Mouse (Mus musculus) left cerebral cortex, adult 8-10 months (tissue): ENCODE data around the gene Ccl8. TPM values are rescaled to one million over a fixed set of nuclear protein-coding genes. Genes with fewer than 3 reads are reported as not detected.

Experiments
- DNase-seq, 2 experiments: peaks; one replicate each; pipeline ENCODE4 v3.0.0; 2022; ENCODE audit warnings: low spot score in 2 of 2
- total RNA-seq, 4 experiments: library from RNA; stranded (reverse); gene quantifications; 2 replicates each; pipeline ENCODE4 v1.2.4; 2022

Gene Ccl8
- total RNA-seq, result not detected

DNA sequence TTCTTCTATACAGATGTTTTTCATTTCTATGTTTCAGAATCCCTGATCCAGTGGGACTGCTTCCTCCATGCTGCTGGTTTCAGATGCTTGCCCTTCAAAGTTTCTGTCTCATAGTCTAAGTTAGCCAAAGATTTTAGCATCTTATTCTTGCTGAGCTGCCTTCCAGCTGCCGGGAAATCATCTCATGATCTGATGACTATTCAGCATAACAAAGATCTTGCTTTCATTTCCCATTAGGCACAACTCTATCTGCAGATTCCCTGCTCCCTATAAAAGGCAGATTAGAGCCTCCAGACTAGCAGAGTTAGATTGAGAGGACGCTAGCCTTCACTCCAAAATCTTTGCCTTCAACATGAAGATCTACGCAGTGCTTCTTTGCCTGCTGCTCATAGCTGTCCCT is at the start of gene Ccl8:
Gene Ccl8, plus strand, starts transcription at position 301 of the 400 bp plus-strand sequence.
- no peak for DNase-seq

- DNase-seq, result no peak
Measured at GRCm38 (mm10) chr11:82066953-82067571, 47.9 kb upstream of the Ccl8 start.

- no peak for DNase-seq
Measured at GRCm38 (mm10) chr11:82071076-82071475, 43.9 kb upstream of the Ccl8 start.

DNA sequence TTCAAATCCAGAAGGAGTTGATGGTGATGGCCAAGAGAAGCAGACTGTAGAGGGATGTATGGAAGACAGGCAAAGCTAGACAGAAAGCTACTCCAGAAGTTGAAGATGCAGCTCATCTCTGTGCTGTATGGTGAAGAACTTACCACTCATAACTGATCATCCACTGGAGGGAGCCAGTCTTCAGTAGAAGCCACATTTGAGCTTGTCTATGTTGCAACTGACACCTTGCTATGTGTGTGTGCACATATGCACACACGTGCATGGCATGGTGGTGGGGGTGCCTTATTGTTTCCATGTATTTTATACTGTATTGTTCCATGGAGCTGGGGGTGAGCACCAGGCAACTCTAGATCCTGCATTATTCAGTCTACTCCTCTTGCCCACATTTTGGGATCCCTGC is 42.6 kb upstream of the Ccl8 start:
- DNase-seq, result no peak

- no peak for DNase-seq
Measured at GRCm38 (mm10) chr11:82072984-82073383, 42.0 kb upstream of the Ccl8 start.

DNA sequence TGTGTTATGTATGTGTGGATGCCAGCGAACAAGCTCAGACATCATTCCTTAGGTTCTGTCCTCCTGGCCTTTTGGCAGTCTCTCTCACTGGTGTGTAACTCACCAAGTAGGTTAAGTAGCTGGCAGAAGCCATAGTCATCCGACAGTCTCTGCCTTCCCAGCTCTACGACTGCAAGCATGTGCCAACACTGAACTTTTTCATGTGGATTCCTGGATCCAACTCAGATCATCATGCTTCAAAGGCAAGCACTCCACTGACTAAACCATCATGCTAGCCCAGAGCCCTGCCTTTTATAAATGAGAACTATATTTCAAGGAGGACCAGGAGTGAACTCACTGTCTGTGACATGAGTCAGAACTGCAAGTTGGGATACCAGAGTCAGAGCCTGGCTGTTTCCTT is 41.3 kb upstream of the Ccl8 start:
- DNase-seq, result no peak

- DNase-seq, result no peak
Measured at GRCm38 (mm10) chr11:82077031-82077430, 38.0 kb upstream of the Ccl8 start.

- no peak for DNase-seq
Measured at GRCm38 (mm10) chr11:82078136-82078730, 36.8 kb upstream of the Ccl8 start.

GRCm38 (mm10) chr11:82080865-82081264 is 34.1 kb upstream of the Ccl8 start:
- DNase-seq, result no peak

DNA sequence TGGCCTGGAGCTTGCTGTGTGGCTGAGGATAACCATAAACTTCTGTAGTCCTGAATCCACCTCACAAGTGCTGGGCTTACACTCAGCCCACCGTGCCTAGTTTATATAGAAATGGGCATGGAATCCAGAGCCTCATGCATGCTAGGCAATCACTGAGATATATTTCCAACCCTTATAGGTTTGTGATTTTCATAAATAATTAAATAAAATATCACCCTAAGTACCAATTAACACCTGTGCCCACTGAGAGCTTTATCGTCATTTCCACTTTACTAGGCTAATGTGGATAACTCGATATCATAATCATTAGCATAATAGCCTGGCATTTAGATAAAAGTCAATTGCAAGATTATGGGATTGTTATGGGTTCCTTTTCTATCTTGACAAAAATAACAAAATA is 30.6 kb upstream of the Ccl8 start:
- no peak for DNase-seq

DNA sequence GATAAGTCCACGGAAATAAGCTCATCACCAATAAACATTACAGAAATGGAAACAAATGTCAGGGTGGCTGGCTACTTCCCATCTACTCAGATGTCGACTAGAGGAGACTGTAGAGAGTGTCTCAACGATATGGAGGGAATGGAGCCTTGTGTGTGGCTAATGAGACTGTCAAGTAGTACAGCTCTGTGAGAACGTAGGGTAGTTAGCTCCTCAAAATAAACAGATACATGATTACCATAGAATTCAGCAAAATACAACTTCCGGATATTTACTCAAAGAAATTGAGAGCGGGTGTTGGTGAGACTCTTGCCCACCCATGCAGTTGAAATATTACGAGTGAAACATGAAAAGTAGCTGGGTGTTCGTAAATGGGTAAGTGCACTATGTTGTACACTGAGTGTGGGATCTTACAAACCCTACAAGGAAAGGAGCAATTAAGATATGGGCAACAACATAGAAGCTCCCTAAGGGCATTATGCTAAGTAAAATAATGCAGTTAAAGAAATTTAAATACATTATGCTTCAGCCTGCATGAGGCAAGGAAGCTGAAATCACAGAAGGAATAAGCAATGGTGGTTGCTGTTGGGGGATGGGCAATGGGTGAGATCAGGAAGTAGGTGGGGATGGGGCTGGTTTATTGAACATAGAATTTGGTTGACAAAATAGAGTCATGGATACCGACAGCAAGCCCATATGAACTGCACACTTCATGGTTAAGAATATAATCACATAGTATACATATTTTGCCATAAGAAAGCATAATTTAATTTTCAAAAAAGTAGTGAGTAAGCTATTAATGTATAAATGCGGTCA is 15.3 kb upstream of the Ccl8 start:
- DNase-seq, result no peak

GRCm38 (mm10) chr11:82101087-82101486 is 13.9 kb upstream of the Ccl8 start:
- DNase-seq, result no peak

GRCm38 (mm10) chr11:82101529-82101928 is 13.5 kb upstream of the Ccl8 start, which contains the start of gene Ccl12:
TSS of gene Ccl12 (plus strand) at chr11:82101845.
- DNase-seq, result no peak

DNA sequence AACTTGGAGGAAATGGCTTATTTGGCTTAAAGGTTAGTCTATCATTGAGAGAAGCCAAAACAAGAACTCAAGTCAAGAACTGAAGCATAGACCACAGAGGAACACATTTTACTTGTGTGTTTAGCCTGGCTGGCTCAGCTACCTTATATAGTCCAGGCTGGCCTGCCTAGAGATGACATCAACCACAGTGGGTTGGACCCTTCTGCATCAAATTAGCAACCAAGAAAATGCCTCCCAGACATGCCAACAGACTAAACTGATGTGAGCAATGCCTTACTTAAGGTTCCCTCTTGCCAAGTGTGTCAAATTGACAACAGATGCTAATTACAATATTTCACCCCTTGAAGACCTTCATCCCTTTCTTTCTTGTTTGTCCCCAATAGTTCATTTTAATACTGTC is 5.4 kb upstream of the Ccl8 start:
- DNase-seq, result no peak

DNA sequence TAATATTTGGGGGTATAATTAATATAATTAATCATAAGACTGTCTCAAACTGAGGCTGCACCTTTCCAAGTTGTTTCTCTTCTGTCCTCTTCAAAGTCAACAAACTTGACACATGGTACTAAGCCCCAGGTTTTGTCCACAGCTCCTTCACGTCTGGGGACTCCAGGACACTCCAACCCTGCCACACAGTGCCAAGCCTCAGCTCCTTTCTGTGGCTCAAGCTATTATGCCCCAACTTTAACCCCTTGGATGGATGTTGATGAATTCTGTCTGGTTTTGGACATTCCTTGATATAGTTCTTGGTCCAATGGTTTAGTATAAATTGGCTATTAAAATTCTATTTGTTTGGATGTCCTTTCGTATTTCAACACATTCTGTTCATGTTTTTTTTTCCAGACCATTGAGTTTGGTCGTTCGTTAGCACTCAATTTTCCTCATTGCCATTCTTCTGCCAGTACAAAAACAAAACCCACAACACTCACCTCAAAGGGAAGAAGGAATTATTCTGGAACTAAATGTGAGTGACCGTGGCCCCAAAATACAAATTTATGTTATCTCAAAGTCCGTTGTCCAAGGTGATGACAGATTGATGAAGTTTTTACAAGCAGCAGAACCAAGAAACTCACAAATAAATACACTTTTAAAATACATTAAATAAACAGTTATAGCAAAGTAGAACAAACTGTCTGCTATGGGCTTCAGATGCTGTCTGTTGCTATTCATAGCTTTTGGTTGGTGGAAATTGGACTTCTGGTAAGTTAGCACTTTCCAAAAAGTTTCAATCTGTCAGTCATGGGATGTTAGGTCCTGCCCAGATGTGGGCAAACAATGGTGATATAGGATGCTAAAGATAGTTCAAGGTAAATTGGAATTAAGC is 4.4 kb upstream of the Ccl8 start:
- DNase-seq, result no peak

GRCm38 (mm10) chr11:82116041-82116440 is 1.1 kb downstream of the Ccl8 start:
- DNase-seq, result no peak

- no peak for DNase-seq
Measured at GRCm38 (mm10) chr11:82132977-82133376, 18.0 kb downstream of the Ccl8 start.

DNA sequence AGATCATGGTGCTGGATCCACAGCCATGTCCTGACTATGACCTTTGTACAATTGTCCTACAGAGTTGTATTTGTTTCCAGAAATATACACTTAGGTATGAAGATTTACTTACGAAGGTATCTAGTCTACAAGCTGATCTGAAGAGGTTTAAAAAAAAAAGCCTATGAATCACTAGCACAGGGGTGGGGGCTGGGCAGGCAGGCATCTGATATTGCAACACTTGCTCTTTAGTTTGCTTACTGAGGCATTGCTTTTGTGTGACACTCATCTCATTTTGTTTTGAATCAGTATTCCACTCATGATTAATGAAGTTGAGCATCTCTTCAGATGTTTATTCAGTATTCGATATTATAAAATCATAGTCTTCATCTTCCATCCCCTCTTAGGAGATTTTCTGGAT is 21.2 kb downstream of the Ccl8 start:
- DNase-seq, result no peak

- no peak for DNase-seq
Measured at GRCm38 (mm10) chr11:82139492-82140094, 24.6 kb downstream of the Ccl8 start.

DNA sequence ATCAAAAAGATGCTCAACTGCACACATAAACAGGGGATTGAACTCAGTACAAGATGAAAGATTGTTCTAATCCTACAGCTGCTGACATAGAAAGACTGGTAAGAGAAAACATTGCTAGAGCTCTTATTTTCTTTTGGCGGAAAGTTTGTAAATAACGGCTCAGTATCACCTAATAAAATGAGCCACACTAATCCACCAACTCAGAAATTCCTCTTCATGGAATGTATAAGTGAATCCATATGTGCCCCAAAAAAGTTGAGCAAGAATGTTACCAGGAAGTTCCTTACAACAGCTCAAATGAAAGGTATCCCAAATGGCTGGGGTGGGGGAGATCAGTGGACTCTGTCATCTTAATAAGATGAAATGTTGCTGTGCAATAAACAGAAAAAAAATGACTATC is 44.1 kb downstream of the Ccl8 start:
- DNase-seq, result no peak

GRCm38 (mm10) chr11:82163285-82163684 is 48.3 kb downstream of the Ccl8 start:
- DNase-seq, result no peak
